Mouse (Mus musculus) heart, embryonic 11.5 days (tissue): Measurements from ENCODE around the gene Zfp827. TPM values are rescaled to one million over a fixed set of nuclear protein-coding genes. Genes with fewer than 3 reads are reported as not detected.

Experiments used
- ATAC-seq: fragments of 200-750 bp; cut with Nextera tagmentation; replicated peaks from 2 replicates; pipeline ENCODE4 v1.8.0; 2017; ENCODE audit warnings: moderate library complexity; ENCODE audit not compliant: insufficient number of reproducible peaks, low FRiP score, low TSS enrichment
- H3K27ac ChIP-seq: fragments of 300-500 bp; sonication (generic); 2 replicates; pipeline ENCODE4 v1.5.1; 2014; ENCODE audit warnings: mild to moderate bottlenecking, low read depth, low read length
- H3K27me3 ChIP-seq: fragments of 300-500 bp; sonication (generic); 2 replicates; pipeline ENCODE4 v1.6.1; 2014; ENCODE audit warnings: mild to moderate bottlenecking, low read length, mixed read lengths; ENCODE audit not compliant: control insufficient read depth, insufficient read depth
- H3K36me3 ChIP-seq: fragments of 300-500 bp; sonication (generic); 2 replicates; pipeline ENCODE4 v1.6.1; 2014; ENCODE audit warnings: mild to moderate bottlenecking, low read length, moderate library complexity, mixed read lengths; ENCODE audit not compliant: control insufficient read depth, insufficient read depth
- H3K4me1 ChIP-seq: fragments of 300-500 bp; sonication (generic); 2 replicates; pipeline ENCODE4 v1.6.1; 2014; ENCODE audit warnings: low read length; ENCODE audit not compliant: control insufficient read depth, insufficient read depth
- H3K4me2 ChIP-seq: fragments of 300-500 bp; sonication (generic); 2 replicates; pipeline ENCODE4 v1.6.1; 2014; ENCODE audit warnings: mild to moderate bottlenecking, moderate library complexity
- H3K4me3 ChIP-seq: fragments of 300-500 bp; sonication (generic); 2 replicates; pipeline ENCODE4 v1.5.1; 2014; ENCODE audit warnings: low read depth, low read length
- H3K9ac ChIP-seq: fragments of 300-500 bp; sonication (generic); 2 replicates; pipeline ENCODE4 v1.6.1; 2014; ENCODE audit warnings: mild to moderate bottlenecking, low read depth, low read length, moderate library complexity
- H3K9me3 ChIP-seq: fragments of 300-500 bp; sonication (generic); replicated peaks from 2 replicates; pipeline ENCODE4 v1.6.1; 2016; ENCODE audit warnings: low read length; ENCODE audit not compliant: control insufficient read depth
- WGBS: fragments of 180-500 bp; shearing (Covaris S2); extraction: QIAGEN DNeasy Blood & Tissue Kit; methylation state at CpG from one replicate; pipeline ENCODE4 v1.1.7; 2014; ENCODE audit not compliant: insufficient replicate concordance; 5-methylcytosine and 5-hydroxymethylcytosine counted together
- polyA plus RNA-seq: library from polyadenylated mRNA; unstranded; fragments of >200 nt; fragmentation: Nextera tagmentation; extraction: Ambion mirVana; gene quantifications from 2 replicates; pipeline ENCODE4 v1.2.1, GENCODE M21; 2014

Gene Zfp827
- polyA plus RNA-seq, 1 experiment from 2014 or later, result 11.3 TPM

GRCm38 (mm10) chr8:79227194-79227593 lies 199.0 kb downstream of the Zfp827 start:
- Histone ChIP-seq H3K27me3 (no peaks in the 10 kb centered on the region), H3K4me3 (no peak overlapping the region), H3K4me2 (no peak overlapping the region), H3K36me3 (no peaks in the 10 kb centered on the region), H3K9ac (no peak overlapping the region), H3K27ac (no peak overlapping the region), H3K9me3 (no peaks in the 10 kb centered on the region), H3K4me1 (peaks cover 5% of the 10 kb centered on the region; the same call in 1 of the 2 replicates)
- no peak for ATAC-seq
- WGBS, result 80% methylated on average over 4 of the region's 4 CpGs

- Histone ChIP-seq H3K9me3 (no peaks in the 10 kb centered on the region), H3K36me3 (no peaks in the 10 kb centered on the region), H3K9ac (no peak overlapping the region), H3K27me3 (no peaks in the 10 kb centered on the region), H3K4me2 (no peak overlapping the region), H3K27ac (no peak overlapping the region), H3K4me3 (no peak overlapping the region), H3K4me1 (no peaks in the 10 kb centered on the region; the same call in 1 of the 2 replicates)
- 87% methylated on average over 3 of the region's 3 CpGs for WGBS
- no peak for ATAC-seq
Observed at GRCm38 (mm10) chr8:79227916-79228315, 199.7 kb downstream of the Zfp827 start.

GRCm38 (mm10) chr8:79229266-79229888 lies 201.1 kb downstream of the Zfp827 start:
- no peaks in the 10 kb centered on the region for H3K4me1 ChIP-seq
- 79% methylated on average over 8 of the region's 8 CpGs for WGBS

GRCm38 (mm10) chr8:79239320-79239719 lies 211.1 kb downstream of the Zfp827 start:
- Histone ChIP-seq H3K9ac (no peak overlapping the region), H3K27me3 (no peaks in the 10 kb centered on the region), H3K4me1 (no peaks in the 10 kb centered on the region), H3K4me2 (no peak overlapping the region), H3K36me3 (no peaks in the 10 kb centered on the region), H3K9me3 (no peaks in the 10 kb centered on the region), H3K27ac (no peak overlapping the region), H3K4me3 (no peak overlapping the region)
- ATAC-seq, result no peak
- 71% methylated on average over 3 of the region's 3 CpGs for WGBS

More at GRCm38 (mm10) chr8:79229266-79229888, 201.1 kb downstream of the Zfp827 start:
- Histone ChIP-seq H3K9ac (no peak overlapping the region), H3K27me3 (no peaks in the 10 kb centered on the region), H3K9me3 (no peaks in the 10 kb centered on the region), H3K27ac (no peak overlapping the region), H3K4me3 (no peak overlapping the region), H3K4me2 (no peak overlapping the region), H3K36me3 (no peaks in the 10 kb centered on the region)
- no peak for ATAC-seq

- Histone ChIP-seq H3K9me3 (no peaks in the 10 kb centered on the region), H3K4me3 (no peak overlapping the region), H3K27me3 (no peaks in the 10 kb centered on the region), H3K4me2 (no peak overlapping the region), H3K9ac (no peak overlapping the region), H3K36me3 (no peaks in the 10 kb centered on the region), H3K4me1 (no peaks in the 10 kb centered on the region), H3K27ac (no peak overlapping the region)
- no peak for ATAC-seq
- 74% methylated on average over 7 of the region's 7 CpGs for WGBS
Observed at GRCm38 (mm10) chr8:79239996-79240395, 211.8 kb downstream of the Zfp827 start.

Other genes with a start within 250 kb of the Zfp827 start
- gene Lsm6, start 207.3 kb upstream of the Zfp827 start, polyA plus RNA-seq, result 186 and 187 TPM in 2 replicates
- gene 1700011L22Rik, start 220.1 kb downstream of the Zfp827 start, polyA plus RNA-seq, result not detected in 2 replicates